Mouse (Mus musculus) G1E (cell line): ENCODE results near the gene C87436.

Experiments used
- CTCF ChIP-seq: IDR thresholded peaks from 2 replicates; pipeline ENCODE4 v1.5.1; 2012; ENCODE audit warnings: low read depth, low read length, inconsistent platforms, mixed read lengths
- POLR2AphosphoS5 ChIP-seq: IDR thresholded peaks from 2 replicates; pipeline ENCODE4 v1.6.1; 2012; ENCODE audit warnings: low read depth, low read length, inconsistent platforms; ENCODE audit not compliant: insufficient replicate concordance

- no peak for TF ChIP-seq CTCF
- TF ChIP-seq POLR2AphosphoS5: no peak
Measured at GRCm38 (mm10) chr6:86479816-86480188, 41.6 kb downstream of the C87436 start.
